Mouse (Mus musculus) hindbrain, embryonic 11.5 days (tissue): ENCODE results near the gene Tcf25. TPM values are rescaled to one million over a fixed set of nuclear protein-coding genes. Genes with fewer than 3 reads are reported as not detected.

Experiments used
- ATAC-seq: fragments of 200-750 bp; cut with Nextera tagmentation; 2 replicates; pipeline ENCODE4 v1.8.0; 2017; ENCODE audit warnings: mild to moderate bottlenecking, moderate TSS enrichment, moderate library complexity; ENCODE audit not compliant: low FRiP score
- DNase-seq: peaks from one replicate; pipeline ENCODE4 v3.0.0-alpha.2; 2015; ENCODE audit warnings: low spot score
- H3K27ac ChIP-seq: fragments of 300-500 bp; sonication (generic); 2 replicates; pipeline ENCODE4 v1.5.1; 2014; ENCODE audit warnings: mild to moderate bottlenecking, low read depth, low read length
- H3K27me3 ChIP-seq: fragments of 300-500 bp; sonication (generic); 2 replicates; pipeline ENCODE4 v1.6.1; 2014; ENCODE audit warnings: mild to moderate bottlenecking, low read length, moderate library complexity, mixed read lengths; ENCODE audit not compliant: control insufficient read depth, insufficient read depth
- H3K36me3 ChIP-seq: fragments of 300-500 bp; sonication (generic); 2 replicates; pipeline ENCODE4 v1.6.1; 2014; ENCODE audit warnings: mild to moderate bottlenecking, low read length, moderate library complexity, mixed read lengths; ENCODE audit not compliant: control insufficient read depth, insufficient read depth
- H3K4me1 ChIP-seq: fragments of 300-500 bp; sonication (generic); replicated peaks from 2 replicates; pipeline ENCODE4 v1.6.1; 2014; ENCODE audit warnings: low read length, mixed read lengths; ENCODE audit not compliant: control insufficient read depth, insufficient read depth
- H3K4me2 ChIP-seq: fragments of 300-500 bp; sonication (generic); replicated peaks from 2 replicates; pipeline ENCODE4 v1.6.1; 2014; ENCODE audit warnings: mild to moderate bottlenecking, low read depth, low read length
- H3K4me3 ChIP-seq: fragments of 300-500 bp; sonication (generic); 2 replicates; pipeline ENCODE4 v1.5.1; 2014; ENCODE audit warnings: low read depth, low read length
- H3K9ac ChIP-seq: fragments of 300-500 bp; sonication (generic); 2 replicates; pipeline ENCODE4 v1.6.1; 2014; ENCODE audit warnings: low read depth, low read length
- H3K9me3 ChIP-seq: fragments of 300-500 bp; sonication (generic); 2 replicates; pipeline ENCODE4 v1.6.1; 2016; ENCODE audit warnings: low read length; ENCODE audit not compliant: control insufficient read depth
- WGBS: fragments of 180-500 bp; shearing (Covaris S2); extraction: QIAGEN DNeasy Blood & Tissue Kit; methylation state at CpG from one replicate; pipeline ENCODE4 v1.1.7; 2014; 5-methylcytosine and 5-hydroxymethylcytosine counted together
- polyA plus RNA-seq: library from polyadenylated mRNA; unstranded; fragments of >200 nt; fragmentation: Nextera tagmentation; extraction: Ambion mirVana; gene quantifications from 2 replicates; pipeline ENCODE4 v1.2.1, GENCODE M21; 2014

The Tcf25 gene
- 179 and 181 TPM in 2 replicates for polyA plus RNA-seq

DNA sequence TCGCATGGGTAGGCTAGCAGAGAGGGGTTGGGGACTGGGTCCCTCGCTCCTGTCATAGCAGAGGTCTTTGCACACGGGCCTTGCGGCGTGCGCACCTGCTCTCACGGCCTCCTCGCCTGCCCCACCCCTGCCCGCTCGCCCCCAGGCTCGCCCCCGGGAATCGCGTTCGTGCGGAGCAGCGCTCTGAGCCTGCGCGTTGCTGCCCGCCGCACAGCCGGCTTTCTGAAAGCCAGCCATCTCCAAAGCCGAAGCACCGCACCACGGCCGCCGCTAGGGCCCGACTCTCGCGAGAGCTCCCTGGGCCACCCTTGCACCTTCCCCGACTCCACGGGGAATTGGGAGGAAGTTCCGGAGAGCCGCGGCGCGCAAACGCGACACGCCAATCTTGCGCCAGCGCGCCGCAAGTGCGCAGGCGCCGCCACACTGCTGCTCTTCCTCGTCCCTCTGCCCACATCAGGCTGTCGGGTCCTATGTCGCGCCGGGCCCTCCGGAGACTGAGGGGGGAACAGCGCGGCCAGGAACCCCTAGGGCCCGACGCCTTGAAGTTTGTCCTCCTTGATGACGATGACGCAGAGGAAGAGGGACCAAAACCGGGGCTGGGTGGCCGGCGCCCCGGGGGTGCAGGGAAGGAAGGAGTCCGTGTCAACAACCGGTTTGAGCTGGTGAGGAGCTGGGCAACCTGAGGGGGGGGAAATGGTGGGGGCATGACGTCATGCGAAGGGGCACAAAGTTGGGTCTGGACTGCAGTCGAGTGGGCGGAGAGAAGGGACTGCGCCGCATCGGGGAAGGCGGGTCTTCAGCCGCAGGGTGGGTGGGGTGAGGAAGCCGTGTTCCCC lies at the start of gene Tcf25:
TSS of gene Tcf25 (plus strand) at position 351 of the 836 bp plus-strand sequence.
- peak within 1 kb of the TSS; percentile 90 for H3K27ac ChIP-seq
- H3K4me1 ChIP-seq = no peaks in the 10 kb centered on the region
- peak within 1 kb of the TSS; percentile 86 for H3K4me3 ChIP-seq
- H3K36me3 ChIP-seq = no peaks in the 10 kb centered on the region
- ATAC-seq (peak; percentile 95), DNase-seq (peak; percentile 97)
- peak within 1 kb of the TSS; percentile 74 for H3K9ac ChIP-seq
- peak within 1 kb of the TSS; percentile 68 for H3K4me2 ChIP-seq
- whole genome bisulfite sequencing = under 1% methylated on average over 74 of the region's 75 CpGs
- H3K9me3 ChIP-seq = no peaks in the 10 kb centered on the region
- no peaks in the 10 kb centered on the region for H3K27me3 ChIP-seq

- no peaks in the 10 kb centered on the region for H3K9me3 ChIP-seq
- no peak overlapping the region for H3K4me3 ChIP-seq
- H3K27me3 ChIP-seq = no peaks in the 10 kb centered on the region
- H3K36me3 ChIP-seq = no peaks in the 10 kb centered on the region
- DNase-seq = no peak
- no peak for ATAC-seq
- no peak overlapping the region for H3K27ac ChIP-seq
- H3K4me1 ChIP-seq = no peaks in the 10 kb centered on the region
- WGBS = 97% methylated on average over 2 of the region's 2 CpGs
- no peak overlapping the region for H3K9ac ChIP-seq
- no peak overlapping the region for H3K4me2 ChIP-seq
These were observed 45.0 kb upstream of the Tcf25 start for GRCm38 (mm10) chr8:123328552-123328951.

- no peak for DNase-seq
- WGBS = 86% methylated on average over 4 of the region's 4 CpGs
- no peak for ATAC-seq
- no peak overlapping the region for H3K4me2 ChIP-seq
- H3K27me3 ChIP-seq = no peaks in the 10 kb centered on the region
- H3K9ac ChIP-seq = no peak overlapping the region
- H3K27ac ChIP-seq = no peak overlapping the region
- no peak overlapping the region for H3K4me3 ChIP-seq
- 0 out of 2 replicates have a peak, but pooled peaks cover 3% of the 10 kb centered on the region for H3K4me1 ChIP-seq
- no peaks in the 10 kb centered on the region for H3K9me3 ChIP-seq
- no peaks in the 10 kb centered on the region for H3K36me3 ChIP-seq
These were observed 44.2 kb upstream of the Tcf25 start for GRCm38 (mm10) chr8:123329350-123329749.

- WGBS = 63% methylated on average over 5 of the region's 5 CpGs
- no peak for ATAC-seq
- Histone ChIP-seq H3K27ac (no peak overlapping the region), H3K4me2 (no peak overlapping the region), H3K4me1 (0 out of 2 replicates have a peak, but pooled peaks cover 3% of the 10 kb centered on the region), H3K9ac (no peak overlapping the region), H3K4me3 (no peak overlapping the region), H3K36me3 (no peaks in the 10 kb centered on the region), H3K9me3 (no peaks in the 10 kb centered on the region), H3K27me3 (no peaks in the 10 kb centered on the region)
- no peak for DNase-seq
These were observed 43.6 kb upstream of the Tcf25 start for GRCm38 (mm10) chr8:123329961-123330360.

- DNase-seq = no peak
These were observed 42.9 kb upstream of the Tcf25 start for GRCm38 (mm10) chr8:123330701-123331100.

DNA sequence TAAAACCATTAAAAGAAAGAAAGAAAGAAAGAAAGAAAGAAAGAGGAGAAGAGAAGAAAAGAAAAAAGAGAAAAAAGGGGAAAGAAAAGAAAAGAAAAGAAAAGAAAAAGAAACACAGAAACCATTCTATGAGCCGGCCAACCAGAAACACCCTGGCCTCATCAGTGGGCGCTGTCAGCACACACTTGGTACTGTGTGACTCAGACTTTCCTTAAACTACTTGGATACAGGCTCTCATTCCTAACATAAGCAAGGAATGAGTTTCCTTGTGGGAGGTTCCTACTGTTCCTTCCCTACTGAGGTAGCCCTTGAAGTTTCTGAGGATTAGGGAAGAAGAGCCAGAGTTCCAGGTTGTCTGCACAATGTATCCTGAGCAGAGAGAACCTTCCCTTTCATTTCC lies 42.3 kb upstream of the Tcf25 start:
- WGBS = 84% methylated on average over 2 of the region's 2 CpGs
- DNase-seq = no peak
- H3K4me3 ChIP-seq = no peak overlapping the region
- H3K27ac ChIP-seq = peak overlapping the region; percentile 90
- H3K9ac ChIP-seq = no peak overlapping the region
- no peaks in the 10 kb centered on the region for H3K36me3 ChIP-seq
- H3K4me2 ChIP-seq = no peak overlapping the region
- ATAC-seq = no peak
- H3K27me3 ChIP-seq = no peaks in the 10 kb centered on the region
- no peaks in the 10 kb centered on the region for H3K9me3 ChIP-seq
- 0 out of 2 replicates have a peak, but pooled peaks cover 3% of the 10 kb centered on the region for H3K4me1 ChIP-seq

More at GRCm38 (mm10) chr8:123330701-123331100, 42.9 kb upstream of the Tcf25 start:
- WGBS = 77% methylated on average over 6 of the region's 6 CpGs
- no peak overlapping the region for H3K9ac ChIP-seq
- no peaks in the 10 kb centered on the region for H3K27me3 ChIP-seq
- no peaks in the 10 kb centered on the region for H3K9me3 ChIP-seq
- no peaks in the 10 kb centered on the region for H3K36me3 ChIP-seq
- no peak overlapping the region for H3K4me3 ChIP-seq
- no peak overlapping the region for H3K4me2 ChIP-seq
- no peak for ATAC-seq
- H3K27ac ChIP-seq = no peak overlapping the region
- 0 out of 2 replicates have a peak, but pooled peaks cover 3% of the 10 kb centered on the region for H3K4me1 ChIP-seq

DNA sequence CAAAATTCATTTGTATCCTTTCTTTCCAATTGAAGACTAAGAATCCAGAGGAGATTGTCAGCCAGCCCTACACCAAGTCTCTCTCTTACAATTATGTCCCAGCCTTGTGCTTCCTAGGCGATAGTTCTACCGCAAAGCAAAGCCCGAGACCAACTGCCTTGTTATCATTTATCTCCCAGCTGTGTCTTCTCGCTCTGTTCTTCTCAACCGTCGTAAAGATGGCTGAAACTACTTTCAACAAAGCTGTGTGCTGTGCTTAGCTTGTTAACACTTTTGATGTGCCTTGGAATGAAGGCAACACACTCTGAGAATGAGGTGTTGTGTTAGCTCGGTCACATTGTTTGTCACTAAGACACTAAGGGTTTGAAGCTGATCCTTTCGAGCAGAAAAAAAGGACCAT lies 41.7 kb upstream of the Tcf25 start:
- no peak for ATAC-seq
- Histone ChIP-seq H3K36me3 (no peaks in the 10 kb centered on the region), H3K4me1 (0 out of 2 replicates have a peak, but pooled peaks cover 3% of the 10 kb centered on the region), H3K4me3 (peak overlapping the region; percentile 84), H3K9ac (no peak overlapping the region; the same call in 1 of the 2 replicates), H3K4me2 (peak overlapping the region; percentile 87; the same call in 1 of the 2 replicates), H3K9me3 (no peaks in the 10 kb centered on the region), H3K27me3 (no peaks in the 10 kb centered on the region), H3K27ac (peak overlapping the region; percentile 90)
- no peak for DNase-seq
- 37% methylated on average over 8 of the region's 8 CpGs for WGBS

DNA sequence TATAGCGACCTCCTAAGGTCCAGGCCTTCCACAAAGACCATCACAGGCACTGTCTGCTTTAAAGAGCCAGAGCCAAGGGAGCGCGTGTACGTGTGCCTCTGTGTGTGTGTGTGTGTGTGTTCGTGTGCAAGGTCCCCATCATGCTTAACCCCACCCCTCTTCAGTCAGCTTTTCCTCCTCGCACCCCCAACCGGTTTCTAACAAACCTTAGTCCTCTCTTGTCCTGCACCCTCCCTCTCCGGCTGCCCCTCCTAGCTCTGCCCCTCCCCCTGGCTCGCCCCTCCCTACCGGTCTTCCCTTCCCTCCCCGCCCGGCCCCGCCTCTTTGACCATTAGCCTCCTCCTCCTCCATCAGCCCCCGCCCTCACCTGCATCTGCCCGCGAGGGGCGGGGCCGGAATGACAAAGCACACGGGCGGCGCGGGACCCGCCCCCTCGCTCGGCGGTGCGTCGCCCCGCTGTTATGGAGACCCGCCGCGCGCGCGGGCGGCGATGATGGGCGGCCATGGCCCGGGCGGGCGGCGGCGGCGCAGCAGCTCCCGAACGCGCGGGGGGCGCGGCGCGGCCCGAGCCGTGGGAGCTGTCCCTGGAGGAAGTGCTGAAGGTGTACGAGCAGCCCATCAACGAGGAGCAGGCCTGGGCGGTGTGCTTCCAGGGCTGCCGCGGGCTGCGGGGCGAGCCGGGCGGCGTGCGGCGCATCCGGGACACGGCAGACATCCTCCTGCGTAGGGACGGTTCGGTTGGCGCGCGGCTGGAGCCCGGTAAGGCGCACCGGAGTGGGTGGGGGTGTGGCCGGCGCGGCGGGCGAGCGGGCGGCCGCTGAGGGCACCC lies 41.1 kb upstream of the Tcf25 start, which contains the start of gene Spire2:
TSS of gene Spire2 (plus strand) at position 452 of the 829 bp plus-strand sequence.
- Histone ChIP-seq H3K36me3 (no peaks in the 10 kb centered on the region), H3K9ac (peak within 1 kb of the TSS; percentile 91), H3K27ac (peak within 1 kb of the TSS; percentile 90), H3K9me3 (no peaks in the 10 kb centered on the region), H3K4me2 (peak within 1 kb of the TSS; percentile 87), H3K4me3 (peak within 1 kb of the TSS; percentile 84), H3K4me1 (0 out of 2 replicates have a peak, but pooled peaks cover 3% of the 10 kb centered on the region), H3K27me3 (no peaks in the 10 kb centered on the region)
- DNase-seq (peak; percentile 93), ATAC-seq (peak; percentile 92)
- WGBS = under 1% methylated on average over 57 of the region's 85 CpGs
